Mouse (Mus musculus): ENCODE measurements around the gene Otx2. TPM values are rescaled to one million over a fixed set of nuclear protein-coding genes. Genes with fewer than 3 reads are reported as not detected.

Otx2 gene
- polyA plus RNA-seq, 1 experiment = not detected

DNA sequence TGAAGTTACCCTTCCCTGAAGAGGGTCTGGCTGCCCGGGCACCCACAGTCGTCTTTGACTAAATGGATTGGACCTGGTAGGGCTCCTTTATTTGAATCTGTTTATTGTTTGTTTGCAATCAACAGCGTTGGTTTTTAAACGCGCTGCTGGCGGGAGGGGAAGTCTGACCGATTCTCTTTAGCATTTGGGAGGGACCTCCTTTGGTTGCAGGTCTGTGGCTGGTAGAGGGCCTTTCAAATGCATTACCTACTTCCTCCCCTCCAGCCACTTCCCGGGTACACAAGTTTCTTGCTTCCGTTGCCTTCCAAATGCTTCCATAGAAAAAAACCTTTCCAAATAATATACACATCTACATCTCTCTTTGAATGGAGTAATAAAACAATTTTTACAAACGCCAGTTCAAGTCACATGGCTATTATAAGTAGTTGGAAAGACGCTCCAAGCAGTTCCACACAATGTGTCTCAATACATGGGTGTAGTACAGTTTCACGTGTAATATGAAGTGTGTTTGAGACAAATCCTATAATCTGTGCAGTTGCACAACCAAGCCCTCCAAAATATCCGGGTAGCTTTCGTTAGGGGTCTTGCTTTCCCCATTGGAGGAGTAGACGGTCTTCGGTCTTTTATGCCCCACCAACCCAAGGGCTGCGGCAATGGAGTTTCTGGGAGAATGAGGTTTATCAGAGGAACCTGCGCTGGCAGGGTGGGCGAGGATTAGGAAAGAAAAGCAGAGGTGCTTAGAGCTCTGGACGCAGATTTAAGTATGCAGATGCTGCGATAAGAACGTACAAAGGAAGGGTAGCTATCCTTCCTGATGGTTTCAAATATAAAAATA is 19.7 kb downstream of the Otx2 start:
- TF ChIP-seq POLR2A (IDR thresholded peaks at IDR 0.05; ENCODE audit: low read depth, low read length) (no peak), CTCF (IDR thresholded peaks at IDR 0.05; ENCODE audit: extremely low read depth, insufficient read length, insufficient replicate concordance, low read depth, low read length) (no peak)
- H3K27me3 ChIP-seq (ENCODE audit: control insufficient read depth, insufficient read depth, low read length) = peaks cover 45% of the 10 kb centered on the region
- H3K4me1 ChIP-seq (ENCODE audit: control insufficient read depth, insufficient read depth, insufficient read length, low read length) = no peaks in the 10 kb centered on the region

DNA sequence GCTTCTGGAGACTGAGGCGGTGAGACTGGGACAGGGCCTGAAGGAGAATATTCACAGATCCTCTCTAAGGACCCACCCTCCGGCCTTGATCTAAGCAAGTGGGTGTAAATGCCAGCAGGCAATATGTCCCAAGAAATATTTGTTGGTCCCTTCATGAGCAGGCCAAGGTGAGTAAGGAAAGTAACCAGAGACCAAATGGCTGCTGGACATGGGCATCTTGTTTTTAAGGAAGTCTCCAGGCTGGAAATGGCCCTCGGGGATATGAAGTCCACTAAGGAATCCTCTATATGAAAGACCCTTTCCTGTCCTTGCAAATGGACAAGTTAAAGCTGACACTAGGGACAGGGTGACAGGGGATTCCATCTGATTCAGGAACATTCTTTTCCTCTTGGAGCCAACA is 20.5 kb downstream of the Otx2 start:
- Histone ChIP-seq H3K36me3 (ENCODE audit: control insufficient read depth, insufficient read depth, low read length) (no peaks in the 10 kb centered on the region), H3K27me3 (ENCODE audit: control insufficient read depth, insufficient read depth, low read length) (peaks cover 45% of the 10 kb centered on the region), H3K4me1 (ENCODE audit: control insufficient read depth, insufficient read depth, insufficient read length, low read length) (no peaks in the 10 kb centered on the region), H3K4me3 (ENCODE audit: low read depth, low read length) (no peak overlapping the region), H3K27ac (ENCODE audit: insufficient read depth, low read depth, low read length) (no peak overlapping the region)
- 68% methylated on average over 3 of the region's 3 CpGs for WGBS
- TF ChIP-seq CTCF (IDR thresholded peaks at IDR 0.05; ENCODE audit: extremely low read depth, insufficient read length, insufficient replicate concordance, low read depth, low read length) (no peak), POLR2A (IDR thresholded peaks at IDR 0.05; ENCODE audit: low read depth, low read length) (no peak)

More for the DNA sequence above, 19.7 kb downstream of the Otx2 start:
- 10% methylated on average over 22 of the region's 22 CpGs for WGBS
- no peak overlapping the region for H3K27ac ChIP-seq (ENCODE audit: insufficient read depth, low read depth, low read length)
- H3K36me3 ChIP-seq (ENCODE audit: control insufficient read depth, insufficient read depth, low read length) = no peaks in the 10 kb centered on the region
- H3K4me3 ChIP-seq (ENCODE audit: low read depth, low read length) = no peak overlapping the region

DNA sequence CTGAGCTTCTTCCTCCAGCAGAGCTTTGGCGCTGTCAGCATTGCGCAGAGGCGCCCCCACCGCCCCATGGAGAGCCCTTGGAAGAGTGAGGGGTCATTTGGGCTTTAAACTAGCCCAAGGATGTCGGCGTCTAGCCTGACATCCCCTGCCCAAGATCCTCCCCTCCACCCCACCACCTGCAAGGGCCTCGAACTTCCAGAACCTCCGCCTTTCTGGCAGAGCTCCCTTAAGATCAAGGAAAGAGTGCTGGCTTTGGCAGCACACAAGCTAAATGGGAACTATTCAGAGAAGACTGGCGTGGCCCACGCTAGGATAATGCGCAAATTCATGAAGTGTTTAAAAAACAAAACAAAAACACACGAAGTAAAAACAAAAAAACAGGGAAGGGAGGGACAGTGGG is 21.4 kb downstream of the Otx2 start:
- TF ChIP-seq CTCF (IDR thresholded peaks at IDR 0.05; ENCODE audit: extremely low read depth, insufficient read length, insufficient replicate concordance, low read depth, low read length) (no peak), POLR2A (IDR thresholded peaks at IDR 0.05; ENCODE audit: low read depth, low read length) (no peak)
- H3K27ac ChIP-seq (ENCODE audit: insufficient read depth, low read depth, low read length) = no peak overlapping the region
- H3K36me3 ChIP-seq (ENCODE audit: control insufficient read depth, insufficient read depth, low read length) = no peaks in the 10 kb centered on the region
- H3K4me3 ChIP-seq (ENCODE audit: low read depth, low read length) = no peak overlapping the region
- peaks cover 43% of the 10 kb centered on the region for H3K27me3 ChIP-seq (ENCODE audit: control insufficient read depth, insufficient read depth, low read length)
- 20% methylated on average over 12 of the region's 12 CpGs for WGBS
- no peaks in the 10 kb centered on the region for H3K4me1 ChIP-seq (ENCODE audit: control insufficient read depth, insufficient read depth, insufficient read length, low read length)

DNA sequence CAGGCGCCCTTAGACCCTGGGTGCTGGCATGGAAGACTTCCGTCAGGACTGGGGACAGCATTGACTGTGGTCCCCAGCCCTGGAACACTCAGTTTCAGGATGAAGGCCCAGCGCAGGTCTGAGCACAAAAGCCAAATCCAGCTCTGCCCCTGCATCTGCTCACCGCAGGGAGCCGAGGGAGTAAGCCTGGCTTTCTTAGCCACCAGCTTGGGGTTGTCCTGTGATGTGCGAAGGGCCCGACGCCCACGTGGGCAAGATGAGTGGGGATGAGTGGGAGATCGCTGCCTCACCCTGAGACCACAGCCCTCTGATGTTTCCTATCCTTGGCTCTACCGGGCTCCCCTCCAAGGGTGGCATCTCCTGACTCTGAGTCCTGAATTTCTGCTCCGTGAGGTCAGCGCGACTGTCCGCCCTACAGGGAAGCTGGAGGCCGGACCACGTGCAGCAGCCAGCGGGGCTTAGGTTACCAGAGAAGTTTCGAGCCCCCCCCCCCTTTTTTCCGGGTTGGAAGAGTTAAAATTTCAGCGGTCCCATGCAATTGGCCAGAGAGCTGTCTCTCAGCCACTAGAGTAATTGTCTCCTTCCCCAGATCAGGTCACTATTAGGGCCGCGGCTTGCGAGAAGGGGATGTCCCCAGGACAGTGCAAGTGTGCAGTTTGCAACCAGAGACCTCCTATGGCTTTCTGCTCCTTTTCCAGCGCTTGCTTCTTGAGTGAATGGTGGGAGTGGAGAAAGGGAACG is 22.0 kb downstream of the Otx2 start:
- Histone ChIP-seq H3K4me1 (ENCODE audit: control insufficient read depth, insufficient read depth, insufficient read length, low read length) (no peaks in the 10 kb centered on the region), H3K27ac (ENCODE audit: insufficient read depth, low read depth, low read length) (no peak overlapping the region), H3K27me3 (ENCODE audit: control insufficient read depth, insufficient read depth, low read length) (peaks cover 43% of the 10 kb centered on the region), H3K4me3 (ENCODE audit: low read depth, low read length) (no peak overlapping the region), H3K36me3 (ENCODE audit: control insufficient read depth, insufficient read depth, low read length) (no peaks in the 10 kb centered on the region)
- 7% methylated on average over 26 of the region's 26 CpGs for WGBS
- TF ChIP-seq POLR2A (IDR thresholded peaks at IDR 0.05; ENCODE audit: low read depth, low read length) (no peak), CTCF (IDR thresholded peaks at IDR 0.05; ENCODE audit: extremely low read depth, insufficient read length, insufficient replicate concordance, low read depth, low read length) (no peak)

DNA sequence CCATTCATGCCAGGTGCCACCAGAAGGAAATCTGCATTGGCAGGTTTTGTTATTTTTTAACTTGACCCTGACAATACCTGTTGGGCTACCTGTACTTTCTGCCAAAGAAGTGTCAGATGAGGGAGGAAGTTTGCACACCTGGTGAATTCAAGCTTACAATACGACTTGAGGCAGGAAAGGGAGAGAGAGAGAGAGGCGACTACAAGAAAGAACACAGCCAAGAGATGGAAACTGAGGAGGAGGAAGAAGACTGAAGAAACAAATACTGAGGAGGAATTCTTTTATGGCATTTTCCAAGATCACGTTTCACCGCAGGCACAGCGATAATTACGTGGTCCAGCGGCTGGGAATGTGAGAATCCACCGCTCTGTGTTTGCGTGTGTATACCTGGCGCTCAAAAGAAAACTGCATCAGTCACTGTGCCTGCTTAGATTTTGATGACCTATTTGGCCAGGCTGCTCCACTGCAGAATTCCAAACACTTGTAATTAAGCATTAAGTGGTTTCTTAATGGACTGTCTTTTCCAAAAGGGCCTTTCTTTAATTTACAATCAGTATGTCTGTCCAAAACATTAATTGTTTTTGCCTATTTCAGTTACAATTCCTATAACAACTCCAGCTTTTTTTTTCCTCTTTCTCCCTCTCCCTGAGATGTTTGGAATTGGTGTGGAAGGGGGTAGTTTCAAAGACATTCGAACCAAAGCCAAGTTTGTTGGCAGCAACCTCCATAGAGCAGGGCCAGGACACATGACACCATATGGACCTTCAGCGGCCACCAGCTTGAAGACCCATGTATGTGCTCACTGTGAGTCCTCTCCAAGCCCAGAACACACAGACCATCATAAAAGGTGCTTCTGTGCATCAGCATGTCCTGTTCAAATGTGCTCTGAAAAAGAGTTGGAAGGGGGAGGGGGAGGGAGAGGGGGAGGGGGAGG is 31.9 kb downstream of the Otx2 start:
- Histone ChIP-seq H3K4me3 (ENCODE audit: low read depth, low read length) (no peak overlapping the region), H3K27me3 (ENCODE audit: control insufficient read depth, insufficient read depth, low read length) (no peaks in the 10 kb centered on the region), H3K36me3 (ENCODE audit: control insufficient read depth, insufficient read depth, low read length) (no peaks in the 10 kb centered on the region), H3K27ac (ENCODE audit: insufficient read depth, low read depth, low read length) (no peak overlapping the region), H3K4me1 (ENCODE audit: control insufficient read depth, insufficient read depth, insufficient read length, low read length) (no peaks in the 10 kb centered on the region)
- TF ChIP-seq POLR2A (IDR thresholded peaks at IDR 0.05; ENCODE audit: low read depth, low read length) (no peak), CTCF (IDR thresholded peaks at IDR 0.05; ENCODE audit: extremely low read depth, insufficient read length, insufficient replicate concordance, low read depth, low read length) (no peak)
- 68% methylated on average over 12 of the region's 12 CpGs for WGBS

DNA sequence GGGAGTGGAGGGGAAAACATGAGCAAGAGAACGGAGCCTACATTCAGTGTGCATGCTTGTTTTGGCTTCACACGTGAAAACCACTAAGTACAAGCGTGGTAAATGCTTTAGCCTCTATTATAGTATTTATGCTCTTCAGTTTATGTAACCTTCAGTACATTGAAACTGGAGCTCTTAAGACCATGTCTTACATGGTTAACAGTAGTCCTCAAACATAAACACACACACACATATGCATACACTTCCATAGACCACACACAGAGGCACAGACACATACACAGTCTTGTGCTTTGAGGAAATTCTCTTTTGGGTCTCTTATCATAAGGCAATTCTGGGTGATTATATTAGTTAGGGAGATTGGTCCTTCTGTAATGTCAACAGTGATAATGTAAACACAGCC is 40.5 kb downstream of the Otx2 start:
- H3K36me3 ChIP-seq (ENCODE audit: control insufficient read depth, insufficient read depth, low read length) = no peaks in the 10 kb centered on the region
- WGBS = 76% methylated on average over 3 of the region's 3 CpGs
- H3K27me3 ChIP-seq (ENCODE audit: control insufficient read depth, insufficient read depth, low read length) = no peaks in the 10 kb centered on the region
- TF ChIP-seq POLR2A (IDR thresholded peaks at IDR 0.05; ENCODE audit: low read depth, low read length) (no peak), CTCF (IDR thresholded peaks at IDR 0.05; ENCODE audit: extremely low read depth, insufficient read length, insufficient replicate concordance, low read depth, low read length) (no peak)
- H3K4me1 ChIP-seq (ENCODE audit: control insufficient read depth, insufficient read depth, insufficient read length, low read length) = no peaks in the 10 kb centered on the region
- no peak overlapping the region for H3K27ac ChIP-seq (ENCODE audit: insufficient read depth, low read depth, low read length)
- no peak overlapping the region for H3K4me3 ChIP-seq (ENCODE audit: low read depth, low read length)

All from small intestine, adult 2 months (tissue).